Mouse (Mus musculus) lung, adult 2 months (tissue): Measurements from ENCODE around the gene Eid3.

Experiments used
- CTCF ChIP-seq: fragments of 200-500 bp; IDR thresholded peaks from 2 replicates; pipeline ENCODE4 v1.5.1; 2011; ENCODE audit warnings: mild to moderate bottlenecking, low read length, control low read depth; ENCODE audit not compliant: insufficient read depth
- POLR2A ChIP-seq: fragments of 200-500 bp; IDR thresholded peaks from 2 replicates; pipeline ENCODE4 v1.6.1; 2011; ENCODE audit warnings: low read depth, mild to moderate bottlenecking, control low read depth, low read length, borderline replicate concordance; ENCODE audit errors: extremely low read depth

GRCm38 (mm10) chr10:82908526-82908925 is 42.1 kb downstream of the Eid3 start:
- TF ChIP-seq CTCF: no peak
- no peak for TF ChIP-seq POLR2A
